Mouse (Mus musculus) granulocyte monocyte progenitor cell, adult 5-6 weeks (primary cell): ENCODE results near the gene Tef. TPM values are rescaled to one million over a fixed set of nuclear protein-coding genes. Genes with fewer than 3 reads are reported as not detected.

Experiments used
- ATAC-seq: replicated peaks from 2 replicates; pipeline ENCODE4 v1.8.0; 2016; ENCODE audit warnings: mild to moderate bottlenecking, moderate TSS enrichment, inconsistent platforms; ENCODE audit not compliant: poor library complexity, severe bottlenecking
- total RNA-seq, 2 experiments: library from RNA; stranded (forward) in 1 of 2; stranded (reverse) in 1 of 2; fragments of 200-712, 200-1000 nt in 1 of 2; fragments of >200 nt in 1 of 2; fragmentation: Nextera tagmentation in 1 of 2; gene quantifications; 2 replicates each; pipeline ENCODE4 v1.2.3; 2014 to 2017

The Tef gene
- total RNA-seq, 2 experiments from 2014 or later: 6.6 to 6.9 TPM

DNA sequence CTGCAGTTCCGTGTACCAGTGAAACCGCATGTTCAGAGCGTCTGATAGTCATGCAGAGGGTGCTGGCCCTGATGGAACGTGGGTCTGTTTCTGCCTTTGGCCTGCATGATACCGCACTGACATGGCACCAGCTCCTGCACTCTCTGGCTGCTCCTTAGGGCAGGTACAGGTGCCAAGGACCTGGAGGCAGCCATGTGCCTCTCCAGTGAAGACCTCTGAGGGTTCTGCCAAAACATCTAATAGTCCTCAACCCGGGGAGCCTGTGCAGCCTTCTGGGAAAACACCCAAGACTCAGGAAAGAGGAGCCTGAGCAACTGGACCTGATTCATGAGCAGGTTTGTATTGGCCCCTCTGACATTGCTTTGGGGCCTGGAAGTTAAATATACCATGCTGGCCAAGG lies 4.4 kb upstream of the Tef start:
- no peak for ATAC-seq

DNA sequence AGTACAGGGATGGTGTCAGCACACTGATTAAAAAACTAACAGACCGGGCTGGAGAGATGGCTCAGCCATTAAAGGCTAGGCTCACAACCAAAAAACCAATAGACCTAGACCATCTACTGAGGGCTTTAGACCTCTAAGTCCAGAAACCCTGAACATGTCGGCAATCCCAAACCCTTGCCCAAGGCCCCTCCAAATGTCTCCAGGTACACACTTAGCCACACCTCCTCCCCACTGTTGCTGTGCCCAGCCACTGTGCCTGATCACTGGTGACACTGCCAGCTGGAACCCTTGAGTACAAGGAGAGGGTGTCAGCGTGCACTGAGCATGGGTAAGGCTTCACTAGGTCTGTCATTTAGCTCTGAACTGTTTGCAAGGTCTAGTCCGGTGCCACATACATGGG lies 3.8 kb upstream of the Tef start:
- ATAC-seq: no peak

DNA sequence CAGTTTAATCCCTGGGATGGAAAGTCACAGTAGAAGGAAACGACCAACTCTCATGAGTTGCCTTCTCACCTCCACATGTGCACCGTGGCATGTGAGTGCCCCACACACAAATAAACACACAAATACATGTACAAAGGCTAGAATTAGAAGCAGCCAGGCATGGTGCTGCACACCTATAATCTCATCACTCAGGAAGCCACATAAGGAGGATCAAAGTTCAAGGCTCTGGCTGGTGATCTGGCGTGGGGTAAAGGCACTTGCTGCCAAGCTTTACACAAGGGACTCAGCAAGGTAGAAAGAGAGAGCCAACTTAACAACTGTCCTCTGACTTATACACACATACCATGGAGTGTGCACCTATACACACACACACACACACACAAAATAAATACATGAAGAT lies 1.8 kb upstream of the Tef start:
- no peak for ATAC-seq

DNA sequence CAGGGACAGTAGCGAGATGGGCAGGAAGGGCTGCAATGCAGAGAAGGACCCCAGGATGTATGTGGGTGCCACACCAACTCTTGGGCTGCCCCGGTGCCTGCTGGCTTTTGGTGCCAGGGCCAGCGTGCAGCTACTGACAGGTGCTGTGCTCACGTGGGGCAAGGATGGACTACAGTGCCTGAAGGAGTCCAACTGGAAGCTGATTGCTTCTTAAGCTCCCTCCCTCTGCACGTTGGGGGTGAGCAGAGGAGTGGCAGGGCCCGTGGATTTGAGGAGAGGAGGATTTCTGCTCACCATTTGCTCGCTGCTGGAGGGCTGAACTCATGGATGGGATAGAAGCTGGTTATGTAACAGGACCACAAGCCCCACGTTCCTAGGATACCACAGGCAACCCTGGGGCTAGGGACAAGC lies 725 bp downstream of the Tef start:
- peak; percentile 23 for ATAC-seq

DNA sequence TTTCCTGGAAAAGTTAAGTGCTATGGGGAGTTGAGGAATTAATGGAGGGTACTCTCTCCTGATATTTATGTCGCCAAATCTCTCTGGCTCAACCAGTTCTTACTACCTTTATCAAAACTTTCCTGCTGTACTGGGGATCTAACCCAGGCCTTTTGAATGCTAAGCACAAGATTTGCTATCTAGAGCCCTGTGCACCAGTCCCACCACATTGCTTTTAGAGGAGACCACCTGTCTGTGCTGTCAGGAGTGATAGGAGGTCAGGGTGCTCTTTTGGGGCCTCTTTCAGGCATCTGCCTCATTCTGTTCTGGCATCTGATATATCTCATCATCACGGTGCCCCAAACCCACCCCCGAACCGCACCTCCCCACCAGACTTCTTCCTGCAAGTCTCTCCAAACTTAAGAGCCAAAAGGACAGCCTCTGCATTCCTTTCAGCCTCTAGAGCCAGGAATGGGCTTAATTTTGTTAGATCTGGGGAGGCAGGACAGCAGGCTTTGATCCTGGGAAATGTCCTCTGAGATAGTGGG lies 1.3 kb downstream of the Tef start:
- no peak for ATAC-seq

DNA sequence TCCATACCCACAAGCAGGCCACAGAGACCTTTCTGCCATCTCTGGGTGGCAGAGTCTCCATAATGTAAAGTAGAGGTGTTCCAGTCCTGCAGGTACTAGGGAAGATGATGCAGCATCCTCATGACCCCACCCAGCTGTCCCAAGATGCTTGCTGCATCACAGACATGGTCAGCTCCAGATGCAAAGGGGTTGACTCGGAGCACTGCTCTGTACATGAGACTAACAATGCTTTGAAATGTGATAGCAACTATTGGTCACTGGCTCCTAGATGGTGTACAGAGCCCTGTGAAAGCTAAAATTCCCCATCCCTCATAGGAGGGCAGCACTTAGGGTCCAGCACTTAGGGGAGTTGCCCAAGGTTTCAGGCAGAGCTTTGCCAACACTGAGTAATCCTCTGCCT lies 2.0 kb downstream of the Tef start:
- ATAC-seq: no peak

DNA sequence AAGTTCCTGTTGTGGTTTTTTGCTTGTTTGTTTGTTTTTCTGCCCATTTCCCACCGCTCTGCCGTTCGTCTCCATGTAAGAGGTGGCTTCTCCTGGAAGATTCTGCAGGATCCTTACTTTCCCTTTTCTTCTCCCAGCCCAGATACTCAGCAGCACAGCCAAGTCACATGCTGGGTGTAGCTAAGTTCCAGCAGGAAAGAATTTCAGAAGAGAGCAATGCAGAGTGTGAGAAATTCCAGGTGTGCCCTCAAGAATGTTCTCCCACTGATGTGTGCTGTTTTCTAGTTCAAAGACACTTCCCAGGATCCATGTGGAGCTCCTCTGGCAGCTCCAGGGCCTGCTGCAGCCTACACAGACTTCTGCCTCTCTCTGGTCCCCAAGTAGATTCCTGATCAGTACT lies 2.7 kb downstream of the Tef start:
- ATAC-seq: no peak

DNA sequence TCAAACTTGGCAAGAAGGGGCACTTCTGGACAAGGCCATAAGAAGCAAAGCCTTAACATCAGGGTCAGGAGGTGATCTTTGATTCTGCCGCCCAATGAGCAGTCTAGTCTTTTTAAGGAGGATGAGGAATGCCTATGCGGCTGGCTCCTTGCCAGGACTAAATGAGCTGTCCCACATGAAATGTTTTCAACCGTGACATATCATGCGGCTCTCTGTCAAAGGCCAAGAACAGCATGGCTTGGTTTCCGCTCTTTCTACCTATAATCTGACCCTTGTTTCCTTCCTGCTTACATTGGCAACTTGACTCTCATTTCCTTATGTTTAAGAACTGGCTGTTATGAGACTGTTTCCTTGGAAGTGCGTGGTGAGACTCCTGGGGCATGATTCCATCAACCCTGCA lies 3.4 kb downstream of the Tef start:
- no peak for ATAC-seq

DNA sequence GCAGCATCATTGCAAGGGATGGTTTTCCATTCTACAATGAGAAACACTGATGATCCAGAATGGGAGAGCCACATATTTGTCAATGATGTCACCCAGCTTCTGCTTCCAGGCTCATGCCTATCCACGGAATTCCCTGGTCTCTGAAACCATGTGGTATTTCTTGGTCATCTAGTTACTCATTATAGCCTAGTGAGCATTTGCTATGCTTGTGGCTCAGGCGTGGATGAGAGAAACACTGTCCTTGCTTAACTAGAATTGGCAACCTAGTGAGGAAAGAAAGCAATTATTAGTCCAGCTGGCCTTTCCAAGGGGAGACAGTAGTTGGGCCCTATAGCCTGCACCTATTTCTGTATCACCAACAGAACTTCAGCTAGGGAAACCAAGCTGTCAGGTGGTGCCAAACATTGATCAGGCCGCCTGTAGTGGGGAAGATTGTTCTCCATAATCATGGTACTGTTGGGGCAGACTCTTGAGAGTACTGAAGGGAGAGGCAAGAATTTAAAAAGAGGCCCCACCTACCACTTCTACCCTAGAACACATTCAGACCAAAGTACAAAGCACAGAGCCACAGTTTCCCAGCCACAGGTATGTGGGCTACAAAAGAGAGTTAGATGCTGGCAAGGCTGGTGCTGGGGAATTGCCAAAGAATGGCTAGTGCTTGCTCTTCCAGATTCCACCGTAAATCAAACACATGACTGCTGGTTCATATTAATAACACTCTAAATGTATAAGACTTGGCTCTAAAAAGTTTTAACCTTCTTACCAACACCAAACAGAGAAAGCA lies 4.6 kb downstream of the Tef start:
- ATAC-seq: no peak

DNA sequence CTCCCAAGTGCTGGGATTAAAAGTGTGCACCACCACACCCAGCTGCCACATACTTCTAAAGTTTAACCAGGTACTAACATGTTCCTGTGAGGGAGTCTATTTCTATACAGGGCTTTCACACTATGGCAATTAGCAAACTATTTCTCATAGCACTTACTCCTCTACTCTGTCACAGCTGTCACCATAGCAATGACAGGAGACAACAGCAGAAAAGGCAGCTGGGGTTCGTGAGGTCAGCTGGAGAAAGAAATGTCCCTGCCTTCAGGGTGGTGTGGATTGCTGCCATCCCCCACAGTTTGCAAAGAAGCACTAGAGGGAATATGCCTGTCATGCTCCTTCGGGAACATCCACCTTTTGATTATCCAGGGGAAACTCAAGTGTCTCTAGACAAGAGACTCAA lies 6.6 kb downstream of the Tef start:
- ATAC-seq: no peak

DNA sequence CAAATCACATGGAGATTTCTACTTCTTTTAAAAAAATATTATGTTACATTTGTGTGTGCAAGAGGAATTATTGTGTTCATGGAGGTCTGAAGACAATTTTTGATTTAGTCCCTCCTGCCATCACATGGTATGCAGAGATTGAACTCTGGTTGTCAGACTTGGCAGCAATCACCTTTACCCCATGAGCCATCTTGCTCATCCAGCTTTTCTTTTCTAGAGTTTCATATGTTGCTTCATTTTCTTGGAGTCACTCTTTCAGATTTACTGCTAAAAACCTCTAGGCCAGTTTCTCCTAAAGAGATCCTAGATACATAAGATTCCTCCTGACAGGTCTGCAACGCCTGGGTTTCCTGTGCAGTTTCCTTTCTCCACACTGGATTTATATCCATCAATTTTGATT lies 7.3 kb downstream of the Tef start:
- ATAC-seq: no peak

DNA sequence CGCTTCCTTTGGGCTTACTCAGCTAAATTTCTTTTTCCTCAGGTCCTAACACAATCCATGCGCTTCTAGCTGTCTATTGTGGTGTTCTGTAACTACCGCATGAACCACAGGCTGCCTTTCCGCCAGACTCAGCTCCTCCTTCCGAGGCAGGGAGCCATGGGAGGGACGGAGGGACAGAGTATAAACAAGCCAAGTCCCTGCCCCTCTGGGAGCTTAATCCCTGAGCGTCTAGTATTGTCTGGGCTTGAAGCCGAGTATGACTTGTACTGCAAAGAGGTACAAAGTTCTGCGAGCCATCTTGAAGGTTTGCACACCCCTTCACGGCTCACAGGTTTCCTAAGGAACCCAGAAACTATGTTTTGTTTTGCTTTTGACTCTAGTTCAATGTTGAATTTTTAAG lies 7.9 kb downstream of the Tef start:
- ATAC-seq: peak; percentile 41

DNA sequence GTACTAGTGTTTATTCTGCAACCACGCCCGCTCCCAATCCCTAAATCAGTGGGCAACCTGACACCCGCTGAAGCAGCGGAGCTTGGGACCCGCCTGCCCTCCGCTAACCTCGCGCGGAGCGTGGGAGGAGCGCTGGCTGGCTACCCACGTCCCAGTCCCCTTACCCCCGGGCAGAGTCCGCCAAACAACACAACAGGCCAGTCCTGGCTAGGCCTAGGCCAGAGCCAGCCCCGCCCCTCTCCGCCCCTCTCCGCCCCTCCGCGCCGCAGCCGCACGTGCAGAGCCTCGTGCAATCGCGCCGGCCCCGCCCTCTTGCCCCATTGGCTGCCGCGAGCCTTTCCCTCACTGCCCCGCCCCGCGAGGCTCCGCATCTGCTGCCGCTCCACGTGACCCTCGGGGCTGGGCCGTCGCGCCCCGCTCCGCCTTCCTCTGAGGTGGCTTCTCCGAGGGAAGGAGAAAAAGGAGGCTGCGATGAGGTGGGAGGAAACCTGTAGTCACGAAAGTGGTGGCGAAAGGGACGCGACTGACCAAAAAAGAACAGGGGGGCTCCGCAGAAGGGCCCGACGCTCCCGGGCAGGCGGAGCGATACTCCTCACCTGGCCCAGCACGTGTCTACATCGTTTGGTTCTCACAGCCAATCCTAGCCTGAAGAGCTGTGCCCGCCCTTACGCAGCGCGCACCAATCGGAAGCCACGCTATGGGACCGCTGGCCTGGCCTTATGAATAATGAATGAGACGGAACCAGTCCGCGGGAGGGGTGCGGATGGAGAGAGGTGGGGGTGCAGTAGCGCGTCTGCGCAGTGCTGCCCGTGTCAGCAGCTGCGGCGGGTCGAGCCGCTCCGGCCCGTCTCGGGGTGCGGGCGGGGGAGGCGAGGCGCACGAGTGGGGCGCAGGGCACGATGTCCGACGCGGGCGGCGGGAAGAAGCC lies 8.7 kb downstream of the Tef start:
- peak; percentile 81 for ATAC-seq

DNA sequence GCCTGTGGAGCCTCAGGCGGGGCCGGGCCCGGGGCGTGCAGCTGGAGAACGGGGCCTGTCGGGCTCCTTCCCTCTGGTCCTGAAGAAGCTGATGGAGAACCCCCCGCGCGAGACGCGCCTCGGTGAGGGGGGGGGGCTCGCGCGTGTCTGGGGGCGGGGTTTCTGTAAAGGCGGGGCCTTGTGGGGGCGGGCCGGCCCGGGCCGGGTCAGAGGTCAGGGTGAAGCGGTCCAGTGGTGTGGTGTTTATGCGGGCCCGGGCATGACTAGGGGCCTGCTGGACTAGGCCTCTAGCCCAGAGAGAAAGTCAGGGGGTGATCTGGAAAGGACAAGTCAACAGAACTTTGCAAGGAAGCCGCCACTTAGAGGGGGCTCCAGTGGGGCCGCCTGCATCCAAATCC lies 9.4 kb downstream of the Tef start:
- ATAC-seq: no peak

DNA sequence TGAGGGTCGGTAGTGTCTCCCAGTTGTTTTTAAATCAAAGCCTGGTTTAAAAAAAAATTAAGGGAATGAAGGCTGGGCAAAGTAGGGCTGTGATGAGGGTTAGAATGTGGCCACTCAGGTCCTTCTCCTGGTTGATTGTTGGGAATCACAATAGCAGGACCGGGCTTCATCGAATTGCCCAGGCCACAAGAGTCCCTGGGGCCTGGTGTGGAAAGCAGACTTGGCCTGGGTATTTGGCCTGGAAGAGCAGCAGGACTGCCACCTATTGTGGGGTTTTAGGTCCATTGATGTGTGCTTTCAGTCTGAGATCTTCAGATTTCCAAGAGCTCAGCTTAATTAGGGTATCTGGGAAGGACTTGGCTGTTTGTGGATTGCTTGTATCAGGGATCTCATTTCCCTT lies 10.1 kb downstream of the Tef start:
- no peak for ATAC-seq

DNA sequence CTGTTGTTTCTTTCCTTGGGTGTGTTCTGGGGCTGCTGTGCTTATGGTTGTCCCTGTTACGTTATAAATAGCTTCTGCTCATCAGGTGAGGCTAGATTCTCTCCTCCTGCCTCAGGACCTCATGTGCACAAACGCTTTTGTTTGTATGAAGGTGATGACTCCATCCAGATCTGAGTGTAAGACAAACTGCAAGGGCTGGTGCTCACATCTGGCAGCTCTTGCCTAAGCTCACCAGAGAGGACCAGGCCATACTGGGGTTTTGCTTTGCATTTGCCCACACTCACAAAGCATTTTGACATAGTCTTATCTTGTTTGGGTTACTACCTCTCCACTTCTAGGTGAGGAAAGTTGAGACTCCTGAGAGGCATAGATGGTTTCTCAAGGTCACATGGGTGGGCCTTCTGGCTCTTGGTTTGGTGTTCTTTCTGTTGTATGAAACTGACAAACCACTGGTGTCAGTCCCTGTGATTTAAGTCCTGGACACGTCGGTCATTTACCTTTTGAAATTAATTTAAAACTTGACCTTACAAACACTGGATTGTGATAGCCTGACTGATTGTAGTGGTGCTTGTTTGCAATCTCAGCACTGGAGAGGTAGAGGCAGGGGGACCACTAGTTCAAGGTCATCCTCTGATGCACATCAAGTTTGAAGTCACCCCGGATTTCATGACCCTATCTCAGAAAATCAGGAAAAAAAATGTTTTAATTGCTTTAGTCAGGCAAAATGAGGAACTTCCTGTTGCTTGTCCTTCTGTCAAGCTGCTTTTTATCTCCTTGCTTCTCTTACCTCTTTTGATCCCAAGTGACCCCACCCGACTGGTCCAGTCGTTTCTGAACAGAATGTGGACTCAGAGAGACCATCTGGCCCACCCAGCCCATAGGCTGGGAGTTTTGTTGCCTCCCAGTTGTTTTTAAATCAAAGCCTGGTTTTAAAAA lies 10.7 kb downstream of the Tef start:
- no peak for ATAC-seq

DNA sequence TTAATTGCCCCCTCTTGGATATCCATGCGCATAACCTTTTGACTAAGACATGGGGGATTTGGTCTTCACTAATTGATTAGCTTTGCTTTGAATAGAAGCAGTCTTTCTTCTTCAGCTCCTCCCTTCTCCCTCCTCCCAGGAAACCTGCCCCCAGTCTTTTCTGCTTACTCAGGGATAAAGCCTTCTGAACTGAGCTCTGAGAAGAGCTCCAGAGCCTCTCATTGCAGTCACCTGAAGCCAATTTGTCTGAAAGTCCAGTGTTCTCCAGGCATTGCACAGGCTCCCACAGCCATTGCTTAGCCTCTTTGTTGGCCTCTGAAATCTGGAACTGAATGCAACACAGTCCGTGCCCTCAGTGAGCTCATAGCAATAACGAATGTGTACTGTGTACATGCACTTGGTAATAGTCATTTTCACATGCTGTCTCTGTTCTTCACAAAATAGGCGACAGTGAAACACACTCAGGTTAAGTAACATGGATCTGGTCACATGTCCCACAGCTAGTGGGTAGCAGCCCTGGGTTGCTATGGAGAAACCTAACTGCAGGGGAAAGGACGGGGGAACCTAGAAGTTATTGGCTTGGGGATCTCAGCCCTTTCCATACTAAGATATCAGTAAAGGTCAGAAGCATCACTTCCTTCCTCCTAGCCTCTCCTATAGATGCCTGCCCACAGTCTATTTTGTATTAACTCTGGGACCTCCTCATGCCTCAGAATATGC lies 11.9 kb downstream of the Tef start:
- ATAC-seq: no peak

DNA sequence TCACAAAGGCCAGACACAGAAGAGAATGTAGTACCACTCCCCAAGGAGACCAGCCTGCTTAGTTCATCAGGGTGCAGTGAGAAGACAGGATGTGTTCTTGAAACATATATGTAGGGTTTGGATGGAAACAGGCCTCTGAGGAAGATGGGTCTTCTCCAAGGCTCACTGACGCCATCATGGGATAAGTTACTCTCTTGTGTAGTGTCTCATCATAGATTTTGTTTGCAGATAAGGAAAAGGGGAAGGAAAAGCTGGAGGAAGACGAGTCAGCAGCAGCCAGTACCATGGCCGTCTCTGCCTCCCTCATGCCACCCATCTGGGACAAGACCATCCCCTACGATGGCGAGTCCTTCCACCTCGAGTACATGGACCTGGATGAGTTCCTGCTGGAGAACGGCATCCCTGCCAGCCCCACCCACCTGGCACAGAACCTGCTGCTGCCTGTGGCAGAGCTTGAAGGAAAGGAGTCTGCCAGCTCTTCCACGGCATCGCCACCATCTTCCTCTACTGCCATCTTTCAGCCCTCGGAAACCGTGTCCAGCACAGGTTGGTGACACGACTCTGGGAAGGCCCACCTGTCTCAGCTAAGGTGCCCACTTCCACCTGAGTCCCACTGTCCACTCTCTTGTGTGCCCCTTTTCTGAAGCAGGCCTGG lies 12.6 kb downstream of the Tef start:
- no peak for ATAC-seq

DNA sequence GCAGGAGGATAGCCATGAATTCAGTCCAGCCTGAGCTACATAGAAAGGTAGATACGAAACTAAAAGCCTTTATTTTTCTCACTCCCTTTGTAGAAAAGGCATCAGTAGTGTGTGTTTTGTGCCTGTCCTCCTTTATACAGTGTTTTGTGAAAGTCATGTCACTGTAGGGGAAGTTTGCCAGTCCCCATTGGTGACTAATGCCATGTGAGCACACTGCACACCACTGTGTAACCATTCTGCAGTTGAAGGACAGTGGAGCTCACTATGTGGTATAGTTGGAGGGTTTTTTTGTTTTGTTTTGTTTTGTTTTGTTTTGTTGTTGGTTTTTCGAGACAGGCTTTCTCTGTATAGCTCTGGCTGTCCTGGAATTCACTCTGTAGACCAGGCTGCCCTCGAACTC lies 16.2 kb downstream of the Tef start:
- no peak for ATAC-seq
